Mouse (Mus musculus): ENCODE results near the gene Neo1.

GRCm38 (mm10) chr9:58837174-58837573 lies 199.1 kb downstream of the Neo1 start:
- TF ChIP-seq CTCF (IDR thresholded peaks at IDR 0.05) (no peak), EP300 (IDR thresholded peaks at IDR 0.05) (no peak)
